Mouse (Mus musculus) small intestine, adult 2 months (tissue): ENCODE measurements around the gene Tnfaip8l2.

ENCODE experiments used
- CTCF ChIP-seq: fragments of 200-500 bp; IDR thresholded peaks from 2 replicates; pipeline ENCODE4 v1.5.1; 2012; ENCODE audit warnings: low read depth, mild to moderate bottlenecking, control low read depth, inconsistent platforms, low read length, moderate library complexity, mixed read lengths; ENCODE audit not compliant: insufficient replicate concordance, insufficient read length; ENCODE audit errors: extremely low read depth
- POLR2A ChIP-seq: fragments of 200-500 bp; IDR thresholded peaks from 2 replicates; pipeline ENCODE4 v1.6.1; 2012; ENCODE audit warnings: low read depth, mild to moderate bottlenecking, control low read depth, inconsistent platforms, low read length, moderate library complexity

DNA sequence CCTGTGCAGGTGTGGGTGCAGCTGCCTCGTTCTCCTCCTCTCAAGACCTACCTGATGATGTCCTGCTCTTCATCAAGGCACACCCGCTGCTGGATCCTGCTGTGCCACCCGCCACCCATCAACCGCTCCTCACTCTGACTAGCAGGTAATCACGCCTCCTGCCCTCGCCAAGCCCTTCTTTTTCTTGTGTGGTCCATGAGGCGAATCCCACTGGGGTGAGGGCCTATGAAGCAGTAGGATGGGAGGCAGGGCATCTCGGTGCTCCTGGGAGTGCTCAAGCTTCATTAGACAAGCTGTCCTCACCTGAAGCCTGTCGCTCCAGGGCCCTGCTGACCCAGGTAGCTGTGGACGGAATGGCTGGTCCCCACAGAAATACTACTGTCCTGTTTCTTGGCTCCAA lies 27.8 kb upstream of the Tnfaip8l2 start:
- TF ChIP-seq CTCF = no peak
- no peak for TF ChIP-seq POLR2A
